Mouse (Mus musculus) bone marrow, adult 2 months (tissue): ENCODE measurements around the gene Zfp385a.

ENCODE experiments used
- CTCF ChIP-seq: fragments of 200-500 bp; IDR thresholded peaks from 2 replicates; pipeline ENCODE4 v1.5.1; 2011; ENCODE audit warnings: low read length, control low read depth; ENCODE audit not compliant: control insufficient read depth, insufficient read depth
- POLR2A ChIP-seq: fragments of 200-500 bp; IDR thresholded peaks from 2 replicates; pipeline ENCODE4 v1.6.1; 2011; ENCODE audit warnings: low read depth, mild to moderate bottlenecking, control low read depth, low read length, borderline replicate concordance; ENCODE audit not compliant: control insufficient read depth

DNA sequence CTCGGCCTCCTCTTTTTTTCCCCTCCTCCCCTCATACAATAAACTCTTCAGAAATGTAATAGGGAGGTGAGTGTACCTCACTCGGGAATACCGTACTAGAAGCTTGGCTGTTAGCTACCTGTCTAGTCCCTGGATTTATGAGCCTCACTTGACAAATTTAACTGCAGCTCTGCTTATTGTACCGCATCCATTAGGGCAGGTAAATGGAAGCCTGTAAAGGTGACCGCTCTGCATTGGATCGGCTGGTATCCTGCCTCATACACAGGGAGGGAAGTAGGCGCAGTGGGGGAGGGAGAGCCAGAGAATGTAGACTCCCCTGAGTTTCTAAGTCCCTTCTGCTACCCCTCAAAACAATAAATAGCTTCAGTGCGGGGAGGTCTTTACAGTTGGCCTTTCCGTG is 49.0 kb downstream of the Zfp385a start:
- TF ChIP-seq POLR2A (no peak), CTCF (no peak)
